In the genomic region with DNA sequence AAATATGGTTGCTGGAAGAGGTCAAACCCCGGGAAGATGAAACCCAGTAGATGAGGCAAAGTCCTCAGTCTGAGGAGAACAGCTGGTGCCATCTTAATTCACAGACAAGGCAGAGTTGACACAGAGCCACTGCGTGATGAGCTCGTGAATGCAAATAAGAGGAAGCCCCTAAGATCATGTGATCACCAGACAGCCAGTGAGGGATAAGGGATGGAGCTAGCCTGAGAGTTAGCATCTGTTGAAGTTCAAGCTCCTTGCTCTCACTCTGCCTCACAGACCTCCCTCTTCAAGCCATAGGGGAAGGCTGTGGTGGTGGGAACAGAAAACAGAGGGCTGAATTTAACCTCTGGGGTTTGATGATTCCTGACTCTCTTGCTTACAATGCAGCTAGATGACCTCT, we compare ENCODE assay signal across 13 mouse cellular contexts.
"Had no signal": no experiment of that assay in that cellular context is flagged by ENCODE, and none has a peak within 500 bp of the region (broad histone marks: within the 10 kb centered on the region; RNA-seq: fewer than 3 reads in every experiment).

No protein-coding gene starts in this region.

- H3K36me3 ChIP-seq: limb, embryonic 15.5 days; liver, embryonic 12.5 days; midbrain, embryonic 15.5 days; neural tube, embryonic 12.5 days had no signal

- H3K27ac ChIP-seq: liver, embryonic 12.5 days; midbrain, embryonic 15.5 days; neural tube, embryonic 12.5 days had no signal

- H3K9ac ChIP-seq: limb, embryonic 15.5 days; liver, embryonic 12.5 days; lung, embryonic 14.5 days; midbrain, embryonic 15.5 days; neural tube, embryonic 12.5 days had no signal

- H3K27me3 ChIP-seq: limb, embryonic 15.5 days; midbrain, embryonic 15.5 days; neural tube, embryonic 12.5 days had no signal

- H3K9me3 ChIP-seq: limb, embryonic 15.5 days; liver, embryonic 12.5 days; midbrain, embryonic 15.5 days; neural tube, embryonic 12.5 days had no signal

- H3K4me2 ChIP-seq: limb, embryonic 15.5 days; liver, embryonic 12.5 days; lung, embryonic 14.5 days; midbrain, embryonic 15.5 days; neural tube, embryonic 12.5 days had no signal

- H3K4me1 ChIP-seq: midbrain, embryonic 15.5 days; neural tube, embryonic 12.5 days had no signal

- H3K4me3 ChIP-seq: limb, embryonic 15.5 days; liver, embryonic 12.5 days; megakaryocyte, embryonic 14.5 days; midbrain, embryonic 15.5 days; neural tube, embryonic 12.5 days had no signal

- ATAC-seq: liver, embryonic 12.5 days; midbrain, embryonic 15.5 days had no signal

- DNase-seq: kidney, adult 9 months; kidney, postnatal 25 days; layer of hippocampus, adult 9-11 months; layer of hippocampus, postnatal 36 days; lung, embryonic 14.5 days; lung, postnatal 10 days; lung, postnatal 4 days; thymus, postnatal 36 days had no signal
